Mouse (Mus musculus) embryonic facial prominence, embryonic 10.5 days (tissue): Measurements from ENCODE around the gene Nr2f6. TPM values are rescaled to one million over a fixed set of nuclear protein-coding genes. Genes with fewer than 3 reads are reported as not detected.
A peak's percentile ranks its signal among the peaks of the same experiment; 100 is the strongest.

Experiments
- DNase-seq: peaks from one replicate; pipeline ENCODE4 v3.0.0-alpha.2; 2017; ENCODE audit warnings: low spot score
- H3K27ac ChIP-seq: fragments of 300-500 bp; sonication (generic); replicated peaks from 2 replicates; pipeline ENCODE4 v1.5.1; 2016; ENCODE audit warnings: mild to moderate bottlenecking
- H3K27me3 ChIP-seq: fragments of 300-500 bp; sonication (generic); replicated peaks from 2 replicates; pipeline ENCODE4 v1.6.1; 2016; ENCODE audit warnings: low read depth, mild to moderate bottlenecking; ENCODE audit not compliant: poor library complexity, severe bottlenecking
- H3K36me3 ChIP-seq: fragments of 300-500 bp; sonication (generic); replicated peaks from 2 replicates; pipeline ENCODE4 v1.6.1; 2016; ENCODE audit warnings: mild to moderate bottlenecking, moderate library complexity
- H3K4me1 ChIP-seq: fragments of 300-500 bp; sonication (generic); 2 replicates; pipeline ENCODE4 v1.6.1; 2016
- H3K4me3 ChIP-seq: fragments of 300-500 bp; sonication (generic); 2 replicates; pipeline ENCODE4 v1.5.1; 2016; ENCODE audit warnings: mild to moderate bottlenecking, moderate library complexity
- H3K9me3 ChIP-seq: fragments of 300-500 bp; sonication (generic); 2 replicates; pipeline ENCODE4 v1.6.1; 2016; ENCODE audit warnings: mild to moderate bottlenecking
- WGBS: fragments of 180-500 bp; shearing (Covaris S2); methylation state at CpG from one replicate; pipeline ENCODE4 v1.1.7; 2016; 5-methylcytosine and 5-hydroxymethylcytosine counted together
- polyA plus RNA-seq: library from polyadenylated mRNA; unstranded; fragments of >200 nt; fragmentation: Nextera tagmentation; extraction: Ambion mirVana; gene quantifications from 2 replicates; pipeline ENCODE4 v1.2.1, GENCODE M21; 2016

Nr2f6 gene
- 63.6 and 78.0 TPM in 2 replicates for polyA plus RNA-seq

- Histone ChIP-seq H3K27me3 (peaks cover 14% of the 10 kb centered on the region), H3K4me3 (peak within 1 kb of the TSS; percentile 82), H3K4me1 (peaks cover 71% of the 10 kb centered on the region), H3K36me3 (peaks cover 28% of the 10 kb centered on the region), H3K27ac (peak within 1 kb of the TSS; percentile 97), H3K9me3 (no peaks in the 10 kb centered on the region)
- DNase-seq = peak; percentile 88
- WGBS = 4% methylated on average over 89 of the region's 89 CpGs
These were observed at the start of gene Nr2f6 for GRCm38 (mm10) chr8:71381421-71381970. Nr2f6 (minus strand) TSS chr8:71381960.

GRCm38 (mm10) chr8:71422121-71422520 lies 40.4 kb upstream of the Nr2f6 start:
- no peak for DNase-seq
- Histone ChIP-seq H3K27ac (no peak overlapping the region), H3K27me3 (0 out of 2 replicates have a peak, but pooled peaks cover 3% of the 10 kb centered on the region), H3K4me1 (no peaks in the 10 kb centered on the region), H3K4me3 (no peak overlapping the region), H3K36me3 (no peaks in the 10 kb centered on the region), H3K9me3 (no peaks in the 10 kb centered on the region)

- H3K9me3 ChIP-seq = no peaks in the 10 kb centered on the region
- peaks cover 17% of the 10 kb centered on the region for H3K4me1 ChIP-seq
- no peaks in the 10 kb centered on the region for H3K27me3 ChIP-seq
- no peak overlapping the region for H3K27ac ChIP-seq
- 48% methylated on average over 11 of the region's 11 CpGs for WGBS
- no peak overlapping the region for H3K4me3 ChIP-seq
- peaks cover 33% of the 10 kb centered on the region for H3K36me3 ChIP-seq
- no peak for DNase-seq
These were observed 29.9 kb upstream of the Nr2f6 start for GRCm38 (mm10) chr8:71411535-71412273.

- Histone ChIP-seq H3K9me3 (no peaks in the 10 kb centered on the region), H3K4me1 (peaks cover 35% of the 10 kb centered on the region), H3K4me3 (no peak overlapping the region), H3K27me3 (no peaks in the 10 kb centered on the region), H3K27ac (no peak overlapping the region), H3K36me3 (peaks cover 42% of the 10 kb centered on the region)
- 92% methylated on average over 4 of the region's 4 CpGs for WGBS
- DNase-seq = no peak
These were observed 26.5 kb upstream of the Nr2f6 start for GRCm38 (mm10) chr8:71408231-71408630.

GRCm38 (mm10) chr8:71407441-71407840 lies 25.7 kb upstream of the Nr2f6 start:
- H3K4me3 ChIP-seq = peak overlapping the region; percentile 84
- no peak for DNase-seq
- WGBS = 91% methylated on average over 14 of the region's 14 CpGs

DNA sequence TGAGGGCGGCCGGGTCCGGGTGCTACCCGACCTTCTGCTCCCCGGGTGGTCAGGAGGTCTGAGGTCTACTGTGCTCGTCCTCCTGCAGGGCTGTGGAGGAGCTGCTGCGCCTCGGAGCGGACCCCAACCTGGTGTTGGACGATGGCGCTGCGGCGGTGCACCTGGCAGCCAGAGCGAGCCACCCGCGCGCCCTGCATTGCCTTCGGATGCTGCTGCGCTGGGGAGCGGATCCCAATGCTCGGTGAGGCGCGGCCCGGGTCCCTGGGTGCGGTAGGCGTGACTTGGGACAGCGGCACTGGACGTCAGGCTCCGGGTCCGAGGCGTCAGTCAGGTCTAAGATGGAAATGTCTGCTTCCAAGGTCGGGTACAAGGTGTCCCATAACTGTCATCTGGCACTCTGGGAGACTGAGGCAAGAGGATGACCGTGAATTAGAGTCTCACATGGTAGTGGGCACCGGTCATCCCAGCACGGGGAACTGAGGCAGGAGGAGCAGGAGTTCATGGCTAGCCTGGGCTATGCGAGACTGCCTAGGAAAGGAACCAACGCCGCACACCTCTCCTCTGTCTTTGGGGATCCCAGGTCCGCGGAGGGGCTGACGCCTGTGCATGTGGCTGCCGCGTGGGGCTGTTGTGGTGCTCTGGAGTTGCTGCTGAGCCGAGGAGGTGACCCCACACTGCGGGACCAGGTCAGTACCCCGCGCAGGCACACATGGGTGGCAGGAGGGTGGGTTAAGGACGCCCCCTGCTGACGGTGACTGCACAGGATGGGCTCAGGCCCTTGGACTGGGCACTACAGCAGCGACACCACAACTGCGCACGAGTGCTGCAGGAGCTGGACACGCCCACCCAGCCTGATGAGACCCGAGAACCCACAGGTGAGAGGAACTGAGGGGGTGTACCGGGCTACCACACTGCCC lies 24.6 kb upstream of the Nr2f6 start:
- no peaks in the 10 kb centered on the region for H3K27me3 ChIP-seq
- peaks cover 55% of the 10 kb centered on the region for H3K36me3 ChIP-seq
- DNase-seq = peak; percentile 89
- H3K27ac ChIP-seq = peak overlapping the region; percentile 92
- peak overlapping the region; percentile 84 for H3K4me3 ChIP-seq
- no peaks in the 10 kb centered on the region for H3K9me3 ChIP-seq
- peaks cover 28% of the 10 kb centered on the region for H3K4me1 ChIP-seq
- WGBS = 1% methylated on average over 55 of the region's 55 CpGs

More at GRCm38 (mm10) chr8:71407441-71407840, 25.7 kb upstream of the Nr2f6 start:
- Histone ChIP-seq H3K4me1 (peaks cover 35% of the 10 kb centered on the region), H3K27me3 (no peaks in the 10 kb centered on the region), H3K27ac (no peak overlapping the region), H3K9me3 (no peaks in the 10 kb centered on the region), H3K36me3 (peaks cover 50% of the 10 kb centered on the region)

GRCm38 (mm10) chr8:71405401-71406098 lies 23.8 kb upstream of the Nr2f6 start, which contains the start of gene Ankle1:
Ankle1 (plus strand) TSS chr8:71406010.
- 18% methylated on average over 33 of the region's 33 CpGs for WGBS
- Histone ChIP-seq H3K27ac (peak within 1 kb of the TSS; percentile 92), H3K4me1 (peaks cover 27% of the 10 kb centered on the region), H3K9me3 (no peaks in the 10 kb centered on the region), H3K27me3 (no peaks in the 10 kb centered on the region), H3K4me3 (peak within 1 kb of the TSS; percentile 84), H3K36me3 (peaks cover 60% of the 10 kb centered on the region)
- DNase-seq = peak; percentile 97

DNA sequence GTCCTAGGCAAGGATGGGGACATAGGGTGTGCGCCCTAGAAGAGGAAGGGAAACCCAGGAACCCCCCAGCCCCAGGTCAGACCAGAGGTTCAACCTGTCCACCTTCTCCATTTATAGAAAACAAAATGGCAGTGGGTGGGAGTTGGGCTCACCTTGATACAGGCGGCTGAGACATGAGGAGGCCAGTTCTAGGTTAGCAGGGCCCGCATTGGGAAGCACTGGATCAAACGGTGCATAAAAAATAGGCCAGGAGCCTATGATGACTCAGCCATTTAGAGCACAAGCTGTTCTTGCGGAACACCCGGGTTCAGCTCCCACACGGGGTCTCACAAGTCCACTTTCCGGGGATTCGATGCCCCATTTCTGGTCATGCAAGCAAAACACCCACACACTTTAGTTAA lies 23.2 kb upstream of the Nr2f6 start:
- peak overlapping the region; percentile 84 for H3K4me3 ChIP-seq
- no peaks in the 10 kb centered on the region for H3K9me3 ChIP-seq
- no peak overlapping the region for H3K27ac ChIP-seq
- 91% methylated on average over 9 of the region's 9 CpGs for WGBS
- DNase-seq = no peak
- peaks cover 27% of the 10 kb centered on the region for H3K4me1 ChIP-seq
- H3K36me3 ChIP-seq = peaks cover 61% of the 10 kb centered on the region
- no peaks in the 10 kb centered on the region for H3K27me3 ChIP-seq

DNA sequence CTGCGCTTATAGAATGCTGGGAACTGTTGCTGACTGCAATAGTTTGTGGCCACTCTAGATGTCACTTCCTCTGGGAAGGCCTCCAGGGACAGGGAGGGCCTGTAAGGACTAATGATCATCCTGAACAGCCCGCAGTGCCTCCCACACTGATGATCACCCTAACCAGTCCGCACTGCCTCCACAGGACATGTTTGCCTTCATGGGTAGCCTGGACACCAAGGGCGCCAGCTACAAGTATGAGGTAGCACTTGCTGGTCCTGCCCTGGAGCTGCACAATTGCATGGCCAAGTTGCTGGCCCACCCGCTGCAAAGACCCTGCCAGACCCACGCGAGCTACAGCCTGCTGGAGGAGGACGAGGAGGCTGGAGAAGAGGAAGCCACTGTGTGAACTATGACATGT lies 22.3 kb upstream of the Nr2f6 start:
- H3K9me3 ChIP-seq = no peaks in the 10 kb centered on the region
- peaks cover 61% of the 10 kb centered on the region for H3K36me3 ChIP-seq
- no peak overlapping the region for H3K27ac ChIP-seq
- WGBS = 93% methylated on average over 8 of the region's 8 CpGs
- no peak overlapping the region for H3K4me3 ChIP-seq
- DNase-seq = no peak
- no peaks in the 10 kb centered on the region for H3K27me3 ChIP-seq
- H3K4me1 ChIP-seq = peaks cover 27% of the 10 kb centered on the region

- Histone ChIP-seq H3K4me1 (peaks cover 27% of the 10 kb centered on the region), H3K9me3 (no peaks in the 10 kb centered on the region), H3K27me3 (no peaks in the 10 kb centered on the region), H3K4me3 (no peak overlapping the region), H3K36me3 (peaks cover 61% of the 10 kb centered on the region), H3K27ac (no peak overlapping the region)
- DNase-seq = no peak
- WGBS = 84% methylated on average over 6 of the region's 6 CpGs
These were observed 21.5 kb upstream of the Nr2f6 start for GRCm38 (mm10) chr8:71403107-71403885.

GRCm38 (mm10) chr8:71402446-71402964 lies 20.7 kb upstream of the Nr2f6 start:
- H3K9me3 ChIP-seq = no peaks in the 10 kb centered on the region
- 83% methylated on average over 9 of the region's 9 CpGs for WGBS
- no peak overlapping the region for H3K27ac ChIP-seq
- no peaks in the 10 kb centered on the region for H3K27me3 ChIP-seq
- DNase-seq = no peak
- H3K4me1 ChIP-seq = peaks cover 30% of the 10 kb centered on the region
- peaks cover 55% of the 10 kb centered on the region for H3K36me3 ChIP-seq
- no peak overlapping the region for H3K4me3 ChIP-seq
